Mouse (Mus musculus): ENCODE data around the gene B3galt4.
A peak's percentile ranks its signal among the peaks of the same experiment; 100 is the strongest.

The B3galt4 gene

DNA sequence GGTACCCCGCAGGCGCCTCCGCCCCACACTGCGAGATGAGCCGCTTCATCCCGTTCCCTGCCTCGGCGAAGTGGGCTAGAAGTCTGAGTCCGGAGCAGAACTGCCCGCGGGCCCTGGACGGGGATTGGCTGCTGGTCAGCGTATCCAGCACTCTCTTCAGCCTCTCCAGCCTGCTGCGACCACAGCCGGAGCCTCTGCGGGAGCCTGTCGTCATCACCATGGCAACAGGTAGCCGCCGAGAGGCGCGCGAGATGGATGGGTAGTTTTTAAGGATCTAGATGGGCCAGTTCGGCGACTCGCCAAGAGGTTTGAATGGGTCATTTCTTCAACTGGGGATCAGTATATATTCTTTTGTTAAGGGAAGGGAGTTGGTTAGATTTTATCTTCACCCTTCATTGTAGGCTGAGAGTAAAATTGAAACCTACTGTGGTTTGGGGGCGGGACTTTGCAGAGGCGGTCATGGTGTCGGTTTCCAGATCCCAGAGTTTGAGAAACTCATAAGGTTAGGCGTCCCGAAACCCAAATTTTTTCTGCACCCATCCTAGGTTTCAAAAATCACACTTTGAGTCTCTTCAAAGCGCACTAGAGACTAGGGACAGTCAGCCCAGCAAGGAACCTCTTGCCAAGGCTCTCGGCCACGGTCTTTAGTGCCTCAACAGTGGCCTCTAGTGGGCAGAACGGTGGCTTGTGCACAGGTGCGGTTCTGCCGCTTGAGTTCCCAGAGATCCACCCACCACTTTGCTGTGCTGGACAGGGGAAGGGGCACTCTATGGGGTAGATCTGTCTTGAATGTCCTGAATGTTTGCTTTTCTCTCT, 30.8 kb downstream of the B3galt4 start:
- DNase-seq (ENCODE audit: low spot score): peak; percentile 88

GRCm38 (mm10) chr17:33919351-33920281, 31.7 kb downstream of the B3galt4 start:
- peak; percentile 86 for DNase-seq (ENCODE audit: low spot score)

DNA sequence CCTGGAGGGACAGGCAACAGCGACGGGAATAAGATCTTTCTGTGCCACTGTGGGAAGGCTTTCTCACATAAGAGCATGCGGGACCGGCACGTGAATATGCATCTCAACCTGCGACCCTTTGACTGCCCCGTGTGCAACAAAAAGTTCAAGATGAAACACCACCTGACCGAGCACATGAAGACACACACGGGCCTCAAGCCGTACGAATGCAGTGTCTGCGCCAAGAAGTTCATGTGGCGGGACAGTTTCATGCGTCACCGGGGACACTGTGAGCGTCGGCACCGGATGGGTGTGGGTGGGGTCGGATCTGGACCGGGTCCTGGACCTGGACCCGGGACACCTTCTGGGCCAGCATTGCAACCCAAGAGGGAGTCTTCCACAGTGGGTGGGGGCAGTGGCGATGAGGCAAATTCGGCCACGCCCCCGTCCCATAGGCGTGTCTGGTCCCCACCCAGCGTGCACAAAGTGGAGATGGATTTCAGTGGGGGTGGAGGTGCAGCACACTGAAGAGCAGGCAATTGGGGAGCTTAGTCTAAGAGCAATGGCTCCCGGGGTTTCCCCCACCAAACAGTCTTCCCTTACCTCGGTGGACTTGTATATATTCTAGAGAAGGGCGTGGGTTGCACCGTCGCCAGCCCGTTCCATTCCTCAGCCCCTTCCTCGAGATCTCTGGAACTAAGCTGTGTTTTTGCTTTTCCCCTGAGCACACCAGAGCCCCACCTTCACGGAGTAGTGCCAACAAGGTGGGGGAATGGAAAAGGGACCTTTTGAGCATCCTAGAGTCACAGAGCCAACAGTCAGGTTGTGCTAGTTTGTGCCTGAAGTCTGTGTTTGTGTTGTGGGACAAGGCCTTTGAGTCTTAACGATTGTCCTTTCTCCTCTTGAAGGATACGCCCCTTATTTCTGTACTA, 32.7 kb downstream of the B3galt4 start:
- DNase-seq (ENCODE audit: low spot score): peak; percentile 54

GRCm38 (mm10) chr17:33917656-33918292, 33.5 kb downstream of the B3galt4 start:
- DNase-seq (ENCODE audit: low spot score): no peak

DNA sequence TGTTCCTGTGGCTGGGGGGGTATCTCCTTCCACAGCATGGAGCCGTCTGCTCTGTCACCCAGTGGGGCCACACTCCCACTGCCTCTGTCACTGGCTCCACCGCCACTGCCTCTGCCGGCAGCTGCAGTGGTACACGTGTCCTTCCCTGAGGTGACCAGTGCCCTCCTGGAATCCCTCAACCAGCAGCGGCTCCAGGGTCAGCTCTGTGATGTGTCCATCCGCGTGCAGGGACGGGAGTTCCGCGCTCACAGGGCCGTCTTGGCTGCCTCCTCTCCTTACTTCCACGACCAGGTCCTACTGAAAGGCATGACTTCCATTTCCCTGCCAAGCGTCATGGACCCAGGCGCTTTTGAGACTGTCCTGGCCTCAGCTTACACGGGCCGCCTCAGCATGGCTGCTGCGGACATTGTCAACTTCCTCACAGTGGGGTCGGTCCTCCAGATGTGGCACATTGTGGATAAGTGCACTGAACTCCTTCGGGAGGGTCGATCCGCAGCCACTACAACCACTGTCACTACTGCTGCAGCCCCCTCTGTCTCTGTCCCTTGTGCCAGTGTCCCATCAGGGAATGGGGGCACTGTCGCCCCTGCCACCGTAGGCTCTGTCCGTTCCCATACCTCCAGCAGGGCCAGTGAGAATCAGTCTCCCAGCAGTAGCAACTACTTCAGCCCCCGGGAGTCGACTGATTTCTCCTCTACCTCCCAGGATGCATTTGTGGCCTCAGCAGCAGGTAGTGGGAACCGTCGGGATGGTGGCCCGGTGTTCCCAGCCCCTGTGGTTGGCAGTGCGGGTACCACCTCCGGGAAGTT, 34.2 kb downstream of the B3galt4 start:
- no peak for DNase-seq (ENCODE audit: low spot score)

- DNase-seq (ENCODE audit: low spot score): no peak
Observed at GRCm38 (mm10) chr17:33916294-33916693, 35.0 kb downstream of the B3galt4 start.

- DNase-seq (ENCODE audit: low spot score): peak; percentile 97
Observed at GRCm38 (mm10) chr17:33915671-33916250, 35.5 kb downstream of the B3galt4 start, which contains the start of the genes Tapbp and Zbtb22. TSS of gene Tapbp (plus strand) at chr17:33915899. TSS of gene Zbtb22 (plus strand) at chr17:33915904.

DNA sequence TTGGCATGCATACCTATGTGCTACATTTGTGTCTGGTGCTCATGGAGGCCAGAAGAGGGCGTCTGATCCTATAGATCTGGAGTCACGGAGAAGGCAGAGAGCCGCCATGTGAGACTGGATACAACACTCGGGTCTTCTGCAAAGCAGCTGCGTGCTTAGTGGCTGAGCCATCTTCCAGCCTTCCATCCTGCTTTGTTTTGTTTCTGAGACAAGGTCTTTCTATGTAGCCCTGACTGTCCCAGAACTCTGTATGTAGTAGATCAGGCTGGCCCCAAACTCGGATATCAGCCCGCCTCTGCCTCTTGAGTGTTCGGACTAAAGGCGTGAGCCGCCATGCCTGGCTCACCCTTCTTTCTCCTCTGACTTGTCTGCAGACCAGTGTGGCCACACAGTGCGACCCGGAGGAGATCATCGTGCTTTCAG, 36.3 kb downstream of the B3galt4 start:
- DNase-seq (ENCODE audit: low spot score): peak; percentile 32

GRCm38 (mm10) chr17:33913905-33914304, 37.4 kb downstream of the B3galt4 start:
- no peak for DNase-seq (ENCODE audit: low spot score)

DNA sequence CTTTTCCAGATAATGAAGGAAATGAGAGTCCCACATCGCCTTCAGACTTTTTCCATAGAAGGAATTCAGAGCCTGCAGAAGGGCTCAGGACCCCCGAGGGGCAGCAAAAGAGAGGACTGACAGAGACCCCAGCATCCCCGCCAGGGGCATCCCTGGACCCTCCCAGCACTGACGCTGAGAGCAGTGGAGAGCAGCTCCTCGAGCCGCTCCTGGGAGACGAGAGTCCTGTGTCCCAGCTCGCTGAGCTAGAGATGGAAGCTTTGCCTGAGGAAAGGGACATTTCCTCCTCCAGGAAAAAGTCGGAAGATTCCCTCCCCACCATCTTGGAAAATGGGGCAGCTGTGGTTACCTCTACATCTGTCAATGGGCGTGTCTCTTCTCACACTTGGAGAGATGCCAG, 38.0 kb downstream of the B3galt4 start:
- DNase-seq (ENCODE audit: low spot score): no peak

DNA sequence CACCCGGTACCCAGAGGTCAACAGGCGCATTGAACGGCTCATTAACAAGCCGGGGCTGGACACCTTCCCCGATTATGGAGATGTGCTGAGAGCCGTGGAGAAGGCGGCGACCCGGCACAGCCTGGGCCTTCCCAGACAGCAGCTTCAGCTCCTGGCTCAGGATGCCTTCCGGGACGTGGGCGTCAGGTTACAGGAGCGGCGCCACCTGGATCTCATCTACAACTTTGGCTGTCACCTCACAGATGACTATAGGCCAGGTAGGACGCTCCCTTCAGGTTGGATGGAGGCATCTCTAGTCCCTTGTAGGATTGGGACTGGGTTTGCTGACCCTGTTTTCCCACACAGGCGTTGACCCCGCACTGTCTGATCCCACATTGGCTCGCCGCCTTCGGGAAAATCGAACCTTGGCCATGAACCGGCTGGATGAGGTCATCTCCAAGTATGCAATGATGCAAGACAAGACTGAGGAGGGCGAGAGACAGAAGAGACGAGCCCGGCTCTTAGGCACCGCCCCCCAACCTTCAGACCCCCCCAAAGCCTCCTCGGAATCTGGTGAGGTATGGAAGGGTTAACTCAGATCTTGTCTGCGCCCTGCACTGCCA, 39.4 kb downstream of the B3galt4 start:
- no peak for DNase-seq (ENCODE audit: low spot score)

DNA sequence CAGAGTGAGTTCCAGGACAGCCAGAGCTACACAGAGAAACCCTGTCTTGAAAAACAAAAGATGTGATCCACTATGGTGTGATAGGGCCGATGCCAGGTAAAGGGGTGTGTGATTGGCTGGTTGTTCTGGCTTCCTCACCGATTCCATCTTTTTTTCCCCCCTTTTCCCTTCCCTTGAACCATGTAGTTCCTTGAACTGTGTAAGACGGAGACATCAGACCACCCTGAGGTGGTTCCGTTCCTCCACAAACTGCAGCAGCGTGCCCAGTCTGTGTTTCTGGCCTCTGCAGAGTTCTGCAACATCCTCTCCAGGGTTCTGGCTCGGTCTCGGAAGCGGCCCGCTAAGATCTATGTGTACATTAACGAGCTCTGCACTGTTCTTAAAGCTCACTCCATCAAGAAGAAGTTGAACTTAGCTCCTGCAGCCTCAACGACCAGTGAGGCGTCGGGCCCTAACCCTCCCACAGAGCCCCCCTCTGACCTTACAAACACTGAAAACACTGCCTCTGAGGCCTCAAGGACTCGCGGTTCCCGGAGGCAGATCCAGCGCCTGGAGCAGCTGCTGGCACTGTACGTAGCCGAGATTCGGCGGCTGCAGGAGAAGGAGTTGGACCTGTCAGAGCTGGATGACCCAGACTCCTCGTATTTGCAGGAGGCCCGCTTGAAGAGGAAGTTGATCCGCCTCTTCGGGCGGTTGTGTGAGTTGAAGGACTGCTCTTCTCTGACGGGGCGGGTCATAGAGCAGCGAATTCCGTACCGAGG, 40.1 kb downstream of the B3galt4 start:
- no peak for DNase-seq (ENCODE audit: low spot score)

DNA sequence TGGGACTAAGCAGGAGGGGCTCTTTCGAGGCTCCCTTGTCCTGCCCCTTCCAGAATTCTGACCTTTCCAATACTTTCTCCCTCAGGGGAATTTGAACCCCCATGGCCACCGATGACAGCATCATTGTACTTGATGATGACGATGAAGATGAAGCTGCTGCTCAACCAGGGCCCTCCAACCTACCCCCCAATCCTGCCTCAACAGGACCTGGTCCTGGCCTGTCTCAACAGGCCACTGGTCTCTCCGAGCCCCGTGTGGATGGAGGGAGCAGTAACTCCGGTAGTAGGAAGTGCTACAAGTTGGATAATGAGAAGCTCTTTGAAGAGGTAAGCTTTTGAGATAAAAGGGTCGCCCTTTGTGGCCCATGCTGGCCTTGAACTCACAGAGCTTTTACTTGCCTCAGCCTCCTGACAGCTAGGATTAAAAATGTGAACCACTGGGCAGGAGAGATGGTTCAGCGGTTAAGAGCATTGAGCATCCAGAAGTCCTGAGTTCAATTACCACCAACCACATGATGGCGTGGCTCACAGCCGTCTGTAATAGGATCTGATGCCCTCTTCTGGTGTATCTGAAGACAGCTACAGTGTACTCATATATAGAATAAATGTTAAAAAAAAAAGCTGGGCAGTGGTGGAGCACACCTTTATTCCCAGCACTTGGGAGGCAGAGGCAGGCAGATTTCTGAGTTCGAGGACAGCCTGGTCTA, 40.8 kb downstream of the B3galt4 start:
- DNase-seq (ENCODE audit: low spot score): no peak

GRCm38 (mm10) chr17:33909869-33910250, 41.4 kb downstream of the B3galt4 start:
- DNase-seq (ENCODE audit: low spot score): peak; percentile 36

- DNase-seq (ENCODE audit: low spot score): peak; percentile 94
Observed at GRCm38 (mm10) chr17:33909077-33909868, 42.0 kb downstream of the B3galt4 start, which contains the start of gene Daxx. TSS of gene Daxx (plus strand) at chr17:33909414.

GRCm38 (mm10) chr17:33908331-33909076, 42.8 kb downstream of the B3galt4 start:
- no peak for DNase-seq (ENCODE audit: low spot score)

Measured in c-Kit-positive CD71-positive TER-119-positive erythroid progenitor cells, embryonic 14.5 days (primary cell).